Mouse (Mus musculus) spleen, embryonic (tissue): ENCODE data around the gene Ankrd34a.

Experiments
- CTCF ChIA-PET: fragments of 350-600 bp; sonication (Branson Sonifier 250); formaldehyde crosslinking; loops from one replicate; lab custom pipeline; 2022; lab: Charles Lee

The Ankrd34a gene

DNA sequence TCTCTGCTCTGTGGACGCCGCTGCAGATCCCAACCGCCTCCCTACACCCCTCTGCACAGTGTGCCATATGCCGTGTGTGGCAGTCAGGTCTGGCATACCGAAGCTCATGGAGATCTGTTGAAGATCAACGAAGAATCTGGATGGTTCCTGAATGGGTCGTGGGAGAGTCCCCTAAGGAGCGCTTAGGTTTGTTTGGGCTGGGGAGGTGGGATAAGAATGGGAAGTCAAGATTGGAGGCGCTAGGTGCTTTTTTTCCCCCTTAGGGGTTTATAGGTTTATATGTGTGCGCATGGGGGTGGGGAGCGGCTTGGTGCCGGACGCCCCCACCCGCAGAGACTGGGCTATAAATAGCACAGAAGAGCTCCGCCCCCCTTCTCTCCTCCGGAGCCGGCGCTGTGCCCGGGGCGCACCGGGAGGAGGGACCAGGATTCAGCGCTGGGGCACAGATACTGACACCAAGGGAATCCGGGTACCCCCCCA, at the start of gene Ankrd34a:
TSS of gene Ankrd34a (plus strand) at position 409 of the 480 bp plus-strand sequence.
- CTCF ChIA-PET, result interaction anchor here (0.5 to 1.1 kb wide), 2 partner anchors 42 to 130 kb away, joined by 3 to 4 read pairs; no protein-coding TSS in a partner anchor

DNA sequence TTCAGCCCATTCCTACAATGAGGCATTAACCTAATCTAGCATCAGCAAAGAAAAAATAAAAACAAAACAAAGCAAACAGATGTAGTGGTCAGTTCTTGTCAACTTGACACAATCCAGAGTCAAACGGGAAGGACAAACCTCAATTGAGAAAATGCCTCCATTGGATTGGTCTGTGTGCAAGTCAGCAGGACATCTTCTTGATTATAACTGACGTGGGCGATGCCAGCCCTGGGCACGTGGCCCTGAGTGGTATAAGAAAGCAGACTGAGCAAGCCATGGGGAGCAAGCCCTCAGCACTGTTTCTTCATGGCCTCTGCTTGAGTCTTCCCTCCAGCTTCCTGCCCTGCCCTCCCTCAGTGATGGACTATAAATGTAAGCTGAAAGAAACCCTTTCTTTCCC, 49.6 kb upstream of the Ankrd34a start:
- CTCF ChIA-PET, result interaction anchor here (0.6 to 3.0 kb wide), 2 partner anchors 34 to 91 kb away, joined by 3 to 8 read pairs; no protein-coding TSS in a partner anchor

DNA sequence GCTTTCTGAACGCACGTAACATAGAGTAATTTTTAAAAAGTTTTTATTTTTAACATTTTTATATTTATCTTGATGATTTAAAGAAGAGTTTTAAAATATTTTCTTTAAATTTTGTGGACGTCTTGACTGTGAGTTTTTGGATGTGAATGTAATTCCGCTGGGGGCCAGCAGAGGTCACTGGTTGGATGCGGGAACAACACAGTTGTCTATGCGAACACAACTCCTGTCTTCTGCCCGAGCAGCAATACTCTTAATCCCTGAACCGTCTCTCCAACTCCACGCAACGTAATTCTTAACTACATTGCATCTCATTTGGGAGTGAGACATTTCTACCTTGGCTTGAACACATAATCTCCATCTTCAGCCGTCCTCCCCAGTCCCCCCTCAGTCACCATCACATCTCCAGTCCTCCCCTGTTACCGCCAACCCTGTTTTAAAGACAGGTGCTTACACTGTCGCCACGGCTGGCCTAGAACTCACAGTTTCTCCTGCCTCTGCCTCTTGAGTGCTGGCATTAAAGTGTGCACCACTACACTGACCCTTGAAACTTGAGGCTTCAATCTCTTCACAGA, 49.0 kb upstream of the Ankrd34a start:
- CTCF ChIA-PET, result interaction anchor here (3.0 kb wide), 1 partner anchor 33 kb away, joined by 8 read pairs; no protein-coding TSS in a partner anchor

DNA sequence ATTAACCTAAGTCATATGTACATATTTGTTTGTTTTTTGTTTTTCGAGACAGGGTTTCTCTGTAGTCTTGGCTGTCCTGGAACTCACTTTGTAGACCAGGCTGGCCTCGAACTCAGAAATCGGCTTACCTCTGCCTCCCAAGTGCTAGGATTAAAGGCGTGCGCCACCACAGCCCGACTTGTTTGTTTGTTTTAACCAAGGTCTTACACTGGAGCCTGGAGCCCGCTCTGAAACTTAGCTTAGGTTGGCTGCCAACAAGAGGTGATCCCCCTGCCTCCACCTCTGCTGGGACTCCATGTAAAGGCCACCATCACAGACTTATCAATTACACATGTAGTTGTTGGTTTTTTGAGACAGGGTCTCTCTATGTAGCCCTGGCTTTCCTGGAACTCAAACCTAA, 47.6 kb upstream of the Ankrd34a start:
- CTCF ChIA-PET, result interaction anchor here (0.5 kb wide), 1 partner anchor 16 kb away, joined by 5 read pairs; no protein-coding TSS in a partner anchor

DNA sequence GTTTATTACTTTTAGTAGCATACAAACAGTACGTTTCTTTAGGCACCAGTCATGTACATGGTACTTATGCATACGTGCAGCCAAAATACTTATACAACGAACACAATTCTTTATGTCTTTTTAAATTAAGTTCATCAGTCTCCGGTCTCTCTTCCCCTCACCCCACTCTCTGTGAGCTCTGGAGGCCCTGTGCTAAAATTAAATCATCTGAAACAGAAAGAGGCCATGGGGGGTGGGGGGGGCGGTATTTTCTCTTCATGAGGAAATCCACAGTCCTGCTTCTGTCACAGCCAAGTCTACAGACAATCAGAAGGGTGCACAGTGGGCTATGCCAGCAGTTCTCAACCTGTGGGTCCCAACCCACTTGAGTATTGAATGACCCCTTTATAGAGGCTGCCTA, 47.1 kb upstream of the Ankrd34a start:
- CTCF ChIA-PET, result interaction anchor here (0.5 to 1.5 kb wide), 2 partner anchors 17 to 28 kb away, joined by 4 to 5 read pairs; partner anchors contain the start of gene Gm16253

DNA sequence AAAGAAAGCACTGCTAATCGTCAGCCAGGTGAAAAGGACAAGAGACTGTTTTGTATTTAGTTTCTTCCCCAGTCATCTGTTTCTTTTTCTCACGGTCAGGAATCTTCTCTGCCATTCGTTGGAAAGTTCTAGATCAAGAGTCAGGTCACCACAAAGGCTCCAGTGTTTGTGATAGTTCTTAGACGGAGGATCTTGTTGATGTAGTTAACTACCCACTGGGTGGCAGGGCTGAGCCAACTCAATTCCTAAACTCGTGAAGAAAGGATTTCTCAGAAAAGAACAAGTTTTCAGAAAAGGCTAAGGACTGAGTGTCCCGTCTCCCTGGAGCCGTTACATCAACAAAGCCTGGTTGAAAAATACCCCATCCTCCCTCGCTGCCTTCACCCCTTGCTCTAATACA, 45.2 kb upstream of the Ankrd34a start:
- CTCF ChIA-PET, result interaction anchor here (3.5 kb wide), 1 partner anchor 29 kb away, joined by 18 read pairs; no protein-coding TSS in a partner anchor

DNA sequence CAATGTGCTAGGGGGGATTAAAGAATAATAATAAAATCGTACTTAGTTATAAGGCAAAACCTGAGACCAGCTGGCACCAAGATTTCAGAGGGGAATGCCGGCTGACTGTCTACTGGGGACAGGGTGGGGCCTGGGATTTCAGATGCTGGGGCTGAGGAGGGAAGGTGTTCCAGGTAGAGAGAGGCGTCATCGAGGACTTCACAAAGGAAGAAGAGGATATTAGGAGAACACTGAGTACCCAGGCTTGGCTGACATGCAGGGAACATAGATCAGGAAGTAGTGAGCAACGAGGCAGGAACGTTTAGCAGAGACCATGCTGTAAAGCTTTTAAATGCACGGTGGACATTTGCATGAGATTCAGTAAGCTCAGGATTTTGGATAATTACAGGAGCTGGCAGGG, 44.5 kb upstream of the Ankrd34a start:
- CTCF ChIA-PET, result interaction anchor here (3.5 kb wide), 1 partner anchor 29 kb away, joined by 18 read pairs; no protein-coding TSS in a partner anchor

DNA sequence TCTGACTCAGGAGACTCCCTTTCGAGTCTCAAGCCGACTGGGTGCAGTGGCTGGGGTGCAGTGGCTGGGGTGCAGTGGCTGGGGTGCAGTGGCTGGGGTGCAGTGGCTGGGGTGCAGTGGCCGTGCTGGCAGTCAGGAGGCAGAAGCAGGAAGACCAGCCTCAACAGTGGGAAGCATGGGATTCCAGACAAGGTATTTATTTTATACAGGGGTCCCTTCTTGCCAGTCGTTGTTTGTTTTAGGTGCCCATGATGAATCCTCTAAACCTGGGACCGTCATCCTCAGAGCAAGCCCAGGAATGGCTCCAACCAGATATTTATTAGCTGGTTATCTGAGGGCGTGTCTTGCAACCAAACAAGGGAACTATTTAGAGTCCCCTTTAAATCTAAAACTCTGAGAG, 42.8 kb upstream of the Ankrd34a start:
- CTCF ChIA-PET, result interaction anchor here (0.6 to 3.5 kb wide), 3 partner anchors 13 to 51 kb away, joined by 3 to 18 read pairs (median 3); no protein-coding TSS in a partner anchor

DNA sequence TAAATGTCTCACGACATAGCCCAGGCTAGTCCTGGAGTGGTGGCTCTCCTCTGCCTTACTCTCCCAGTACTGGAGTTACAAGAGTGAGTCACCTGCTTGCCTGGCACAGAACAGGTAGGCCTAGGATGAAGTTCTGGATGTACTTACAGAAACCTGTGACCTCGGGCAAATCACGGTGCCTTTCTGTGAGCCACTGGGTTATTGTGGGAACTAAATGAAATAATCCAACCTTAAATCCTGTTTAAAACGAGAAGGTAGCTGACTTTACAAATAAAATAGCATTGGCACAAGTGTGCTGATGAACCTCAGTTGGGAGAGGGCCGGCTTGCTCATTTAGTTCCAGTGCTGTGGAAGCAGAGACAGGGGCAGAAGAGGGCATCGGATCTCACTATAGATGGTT, 42.2 kb upstream of the Ankrd34a start:
- CTCF ChIA-PET, result interaction anchor here (0.6 to 0.7 kb wide), 2 partner anchors 43 to 51 kb away, joined by 3 read pairs; partner anchors contain the start of gene Ankrd34a

DNA sequence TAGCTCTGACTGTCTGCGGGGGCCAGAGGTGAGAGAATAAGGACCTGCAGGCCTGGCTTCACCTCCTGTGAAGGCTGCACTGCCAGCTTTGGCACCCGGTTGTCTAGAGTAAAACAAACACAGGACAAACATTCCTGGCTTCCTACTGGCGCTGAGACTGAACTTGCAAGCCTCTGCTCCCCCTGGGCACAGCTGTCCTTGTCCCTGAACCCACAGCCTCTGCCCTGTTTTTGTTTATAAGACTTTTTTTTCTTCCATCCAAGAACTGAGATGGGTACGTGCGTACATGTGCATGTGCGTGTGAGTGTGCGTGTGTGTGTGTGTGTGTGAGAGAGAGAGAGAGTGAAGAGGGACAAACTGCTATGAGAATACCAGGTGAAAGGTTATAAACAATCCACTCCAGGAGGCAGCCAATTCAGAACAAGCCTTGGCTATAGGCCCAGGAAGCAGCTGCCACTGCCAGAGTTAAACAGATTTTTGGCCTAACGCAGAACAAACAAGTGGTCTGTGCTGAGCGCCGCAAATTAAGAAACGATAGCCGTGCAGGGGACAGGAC, 41.3 kb upstream of the Ankrd34a start:
- CTCF ChIA-PET, result interaction anchor here (0.6 to 0.7 kb wide), 2 partner anchors 26 to 42 kb away, joined by 3 to 5 read pairs; partner anchors contain the start of gene Ankrd34a

DNA sequence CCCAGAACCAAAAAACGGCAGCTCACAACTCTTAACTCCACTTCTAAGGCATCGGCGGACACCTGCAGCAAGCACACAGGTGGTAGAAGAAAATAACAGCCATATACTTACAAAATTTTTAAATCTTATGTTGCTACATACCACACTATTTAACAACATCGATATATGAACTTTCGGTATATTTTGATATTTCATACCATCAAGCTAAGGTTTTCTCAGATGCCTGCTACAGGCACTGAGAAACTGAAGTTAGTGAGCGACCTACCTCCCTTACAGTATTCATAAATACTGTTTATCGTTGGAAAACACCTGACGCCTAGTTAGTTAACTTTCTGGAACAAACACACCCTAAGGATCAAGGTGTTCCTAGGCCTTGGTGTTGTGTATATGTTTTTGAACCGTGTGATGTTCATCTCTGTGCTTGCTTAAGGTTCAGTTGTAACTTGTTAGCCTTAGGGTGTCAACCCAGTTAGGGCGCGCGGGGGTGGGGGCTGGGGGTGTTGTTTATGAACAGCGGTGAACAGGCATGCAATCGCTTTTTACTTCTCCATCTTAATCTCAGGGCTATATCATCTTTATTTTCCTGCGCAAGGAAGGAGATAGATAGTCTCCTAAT, 40.3 kb upstream of the Ankrd34a start:
- CTCF ChIA-PET, result interaction anchor here (0.6 kb wide), 1 partner anchor 11 kb away, joined by 3 read pairs; no protein-coding TSS in a partner anchor

DNA sequence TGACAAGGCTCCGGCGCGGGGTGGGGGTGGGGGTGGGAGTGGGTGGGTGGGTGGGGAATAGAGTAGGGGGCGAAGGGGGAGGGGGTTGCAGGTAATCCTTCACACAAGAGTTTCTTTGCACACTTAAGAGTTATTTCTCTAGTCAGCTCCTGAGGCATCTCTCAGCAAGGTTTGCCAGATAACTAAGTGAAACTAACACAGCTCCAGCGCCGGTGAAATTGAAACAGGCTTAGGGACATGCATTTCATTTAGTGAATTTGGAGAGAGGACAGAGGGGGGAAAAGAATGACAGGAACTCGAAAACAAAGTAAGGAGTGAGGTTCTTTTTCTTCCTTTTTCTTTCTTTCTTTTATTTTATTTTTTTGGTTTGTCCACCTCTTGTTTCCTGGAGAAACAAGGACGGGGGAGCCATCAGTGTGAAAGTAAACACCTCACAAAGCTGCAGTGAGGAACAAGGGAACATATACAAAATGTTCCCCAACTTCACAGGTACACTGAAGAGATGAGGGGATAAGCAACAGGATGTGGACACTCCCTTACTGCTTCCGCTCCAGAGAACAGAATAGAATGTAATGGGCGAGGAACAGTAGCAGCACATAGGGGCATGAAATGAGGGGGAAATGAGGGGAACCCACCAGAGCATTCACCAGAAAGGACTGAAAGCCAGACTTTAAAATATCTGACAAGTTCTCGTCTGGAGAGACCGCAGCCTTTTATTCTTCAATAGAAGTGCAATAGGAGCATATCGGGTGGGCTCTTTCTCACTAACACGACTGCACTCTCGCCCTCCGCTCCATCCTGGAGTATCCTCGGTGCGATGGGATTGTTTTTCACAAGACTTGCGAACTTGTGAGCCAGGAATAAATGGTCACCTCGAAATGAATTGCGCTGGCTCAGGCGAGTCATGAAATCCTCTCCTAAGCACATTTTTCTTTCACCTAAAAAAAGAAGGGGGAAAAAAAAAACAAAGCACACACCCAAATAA, 39.5 kb upstream of the Ankrd34a start:
- CTCF ChIA-PET, result interaction anchor here (0.6 kb wide), 1 partner anchor 12 kb away, joined by 3 read pairs; no protein-coding TSS in a partner anchor

DNA sequence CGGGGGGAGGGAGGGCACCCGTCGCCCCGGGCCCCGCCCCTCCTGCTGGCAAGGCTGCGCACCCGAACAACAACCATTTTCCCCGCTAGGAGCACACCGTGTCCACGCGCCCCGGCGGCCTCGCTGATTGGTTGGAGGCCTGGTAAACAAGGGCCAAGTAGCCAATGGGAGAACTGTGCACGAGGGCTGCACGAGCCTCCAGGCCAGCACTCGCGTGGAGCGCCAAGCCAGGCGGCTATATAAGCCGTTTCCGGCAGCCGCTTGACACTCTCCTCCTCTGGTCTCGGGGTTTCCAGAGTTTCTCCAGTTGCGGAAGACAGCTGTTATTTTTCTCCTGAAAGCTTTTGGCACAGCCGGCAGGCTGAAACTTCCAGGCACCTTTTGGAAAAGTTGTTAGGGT, 38.7 kb upstream of the Ankrd34a start, which contains the start of gene Txnip:
TSS of gene Txnip (plus strand) at position 264 of the 400 bp plus-strand sequence.
- CTCF ChIA-PET, result interaction anchor here (1.2 kb wide), 1 partner anchor 19 kb away, joined by 4 read pairs; the partner anchor contains the start of gene Gm16253

DNA sequence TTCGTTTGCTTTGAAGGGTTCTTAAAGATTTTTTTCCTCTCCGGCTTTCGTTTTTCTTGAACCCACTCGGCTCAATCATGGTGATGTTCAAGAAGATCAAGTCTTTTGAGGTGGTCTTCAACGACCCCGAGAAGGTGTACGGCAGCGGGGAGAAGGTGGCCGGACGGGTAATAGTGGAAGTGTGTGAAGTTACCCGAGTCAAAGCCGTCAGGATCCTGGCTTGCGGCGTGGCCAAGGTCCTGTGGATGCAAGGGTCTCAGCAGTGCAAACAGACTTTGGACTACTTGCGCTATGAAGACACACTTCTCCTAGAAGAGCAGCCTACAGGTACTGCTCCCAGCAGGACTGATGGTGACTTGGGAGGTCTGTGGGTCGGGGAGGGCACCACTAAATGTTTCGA, 38.3 kb upstream of the Ankrd34a start:
- CTCF ChIA-PET, result interaction anchor here (1.2 kb wide), 1 partner anchor 18 kb away, joined by 4 read pairs; the partner anchor contains the start of gene Gm16253

DNA sequence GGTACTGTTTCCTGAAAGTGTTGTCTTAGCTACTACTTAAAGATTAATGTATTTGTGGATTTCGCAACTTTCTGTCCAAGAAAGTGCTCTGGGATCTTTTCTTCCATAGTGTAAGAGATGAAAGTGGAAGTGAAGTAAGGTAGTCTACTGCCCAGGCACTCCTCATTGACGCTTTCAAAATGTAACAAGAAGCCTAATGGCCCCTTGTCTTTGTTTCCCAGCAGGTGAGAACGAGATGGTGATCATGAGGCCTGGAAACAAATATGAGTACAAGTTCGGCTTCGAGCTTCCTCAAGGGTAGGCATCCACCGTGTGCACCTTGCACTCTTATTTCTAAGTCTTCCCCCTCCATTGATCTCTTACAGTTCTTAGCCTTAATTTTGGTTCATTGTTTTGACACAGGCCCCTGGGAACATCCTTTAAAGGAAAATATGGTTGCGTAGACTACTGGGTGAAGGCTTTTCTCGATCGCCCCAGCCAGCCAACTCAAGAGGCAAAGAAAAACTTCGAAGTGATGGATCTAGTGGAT, 37.7 kb upstream of the Ankrd34a start:
- CTCF ChIA-PET, result interaction anchor here (0.5 to 1.2 kb wide), 2 partner anchors 18 to 71 kb away, joined by 3 to 4 read pairs; partner anchors contain the start of genes Gm16253 and Rbm8a

DNA sequence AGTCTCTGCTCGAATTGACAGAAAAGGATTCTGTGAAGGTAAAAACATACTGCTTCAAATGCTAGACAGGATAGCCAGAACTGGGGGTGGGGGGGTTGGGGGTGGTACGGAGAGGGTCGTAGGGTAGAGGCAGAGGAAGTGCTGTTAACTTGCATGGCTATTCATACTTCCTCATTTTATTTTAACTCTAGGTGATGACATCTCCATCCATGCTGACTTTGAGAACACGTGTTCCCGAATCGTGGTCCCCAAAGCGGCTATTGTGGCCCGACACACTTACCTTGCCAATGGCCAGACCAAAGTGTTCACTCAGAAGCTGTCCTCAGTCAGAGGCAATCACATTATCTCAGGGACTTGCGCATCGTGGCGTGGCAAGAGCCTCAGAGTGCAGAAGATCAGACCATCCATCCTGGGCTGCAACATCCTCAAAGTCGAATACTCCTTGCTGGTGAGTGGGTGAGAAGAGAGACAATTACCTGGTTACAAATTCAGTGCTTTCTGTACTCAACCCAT, 37.0 kb upstream of the Ankrd34a start:
- CTCF ChIA-PET, result interaction anchor here (0.5 kb wide), 1 partner anchor 70 kb away, joined by 3 read pairs; the partner anchor contains the start of gene Rbm8a

DNA sequence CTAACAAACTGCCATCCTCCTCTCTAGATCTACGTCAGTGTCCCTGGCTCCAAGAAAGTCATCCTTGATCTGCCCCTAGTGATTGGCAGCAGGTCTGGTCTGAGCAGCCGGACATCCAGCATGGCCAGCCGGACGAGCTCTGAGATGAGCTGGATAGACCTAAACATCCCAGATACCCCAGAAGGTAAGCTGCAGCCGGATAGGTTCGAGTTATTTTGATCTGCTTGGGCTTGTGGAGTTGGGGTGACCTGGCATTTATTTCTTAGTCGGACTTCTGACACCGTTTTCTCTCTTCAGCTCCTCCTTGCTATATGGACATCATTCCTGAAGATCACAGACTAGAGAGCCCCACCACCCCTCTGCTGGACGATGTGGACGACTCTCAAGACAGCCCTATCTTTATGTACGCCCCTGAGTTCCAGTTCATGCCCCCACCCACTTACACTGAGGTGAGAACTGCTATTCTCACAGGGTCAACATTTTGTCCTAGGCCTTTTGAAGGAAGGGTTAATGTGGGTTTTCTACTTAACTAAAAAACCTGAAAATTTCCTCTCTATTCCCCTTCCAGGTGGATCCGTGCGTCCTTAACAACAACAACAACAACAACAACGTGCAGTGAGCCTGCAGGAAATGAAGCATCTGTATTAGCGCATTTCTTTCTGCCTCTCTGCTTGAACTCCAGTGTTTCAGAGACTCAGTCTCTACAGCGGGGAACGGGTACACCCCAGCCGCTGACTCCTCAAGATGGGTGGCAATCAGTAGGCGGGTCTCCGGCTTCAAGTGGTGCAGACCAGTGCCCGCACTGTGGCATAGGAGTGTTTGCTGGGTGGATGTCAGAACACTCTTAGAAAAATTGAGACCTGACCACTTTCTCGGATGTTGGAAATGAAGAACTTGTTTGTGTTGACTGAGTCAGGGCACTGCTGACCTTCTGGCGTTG, 36.3 kb upstream of the Ankrd34a start:
- CTCF ChIA-PET, result no interaction called here
